Mouse (Mus musculus): ENCODE results near the gene Cpne8. TPM values are rescaled to one million over a fixed set of nuclear protein-coding genes. Genes with fewer than 3 reads are reported as not detected.

Cpne8 gene
- polyA plus RNA-seq, 1 experiment, result 13.2 TPM

GRCm38 (mm10) chr15:90609836-90610415, 69.3 kb downstream of the Cpne8 start:
- H3K27me3 ChIP-seq (ENCODE audit: control insufficient read depth, insufficient read depth, insufficient read length), result no peaks in the 10 kb centered on the region
- no peaks in the 10 kb centered on the region for H3K79me2 ChIP-seq (ENCODE audit: control insufficient read depth, insufficient read depth)
- H3K4me3 ChIP-seq, result no peak overlapping the region
- H3K36me3 ChIP-seq (ENCODE audit: control insufficient read depth, insufficient read depth), result no peaks in the 10 kb centered on the region
- no peak for TF ChIP-seq POLR2A (IDR thresholded peaks at IDR 0.05; ENCODE audit: insufficient read length, low read depth)
- TF ChIP-seq USF1 (IDR thresholded peaks at IDR 0.05; ENCODE audit: low read depth), result no peak
- TF ChIP-seq TCF12 (IDR thresholded peaks at IDR 0.05; ENCODE audit: insufficient read depth, poor library complexity, severe bottlenecking), result no peak
- TF ChIP-seq MYOG (IDR thresholded peaks at IDR 0.05; ENCODE audit: control insufficient read depth in 1 of 3, insufficient read depth in 1 of 3, insufficient read length in 2 of 3, low read depth in 2 of 3), result no peak
- peak; percentile 77 for TF ChIP-seq CEBPB (IDR thresholded peaks at IDR 0.05; ENCODE audit: insufficient read depth, poor library complexity, severe bottlenecking)
- no peak for TF ChIP-seq SRF (IDR thresholded peaks at IDR 0.05; ENCODE audit: control insufficient read depth, insufficient read length, low read depth)
- no peak overlapping the region for H3ac ChIP-seq (ENCODE audit: control insufficient read depth, insufficient read length)
- peak overlapping the region; percentile 25 for H3K4me2 ChIP-seq (ENCODE audit: low read depth)

DNA sequence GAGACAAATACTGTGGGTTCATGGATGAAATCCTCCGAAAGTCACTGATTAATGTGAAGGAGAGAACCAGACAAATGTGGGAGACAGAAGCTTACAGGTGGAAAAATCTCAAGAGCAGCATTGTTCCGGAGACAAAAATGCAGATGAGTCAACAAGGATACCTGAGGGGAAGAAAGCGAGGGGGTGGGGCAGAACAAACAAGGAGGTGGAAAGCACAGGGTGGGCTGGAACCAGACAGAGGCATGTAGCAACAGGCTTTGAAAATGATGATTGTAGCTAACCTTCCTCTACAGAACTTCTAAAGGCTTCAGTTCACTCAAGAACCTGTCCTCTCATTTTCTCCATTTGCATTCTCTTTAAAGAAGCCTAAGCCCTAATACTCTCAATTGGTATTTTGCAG, 70.9 kb downstream of the Cpne8 start:
- Histone ChIP-seq H3ac (ENCODE audit: control insufficient read depth, insufficient read length) (no peak overlapping the region), H3K36me3 (ENCODE audit: control insufficient read depth, insufficient read depth) (no peaks in the 10 kb centered on the region), H3K4me2 (ENCODE audit: low read depth) (peak overlapping the region; percentile 37), H3K27me3 (ENCODE audit: control insufficient read depth, insufficient read depth, insufficient read length) (no peaks in the 10 kb centered on the region), H3K4me3 (no peak overlapping the region), H3K79me2 (ENCODE audit: control insufficient read depth, insufficient read depth) (no peaks in the 10 kb centered on the region)
- TF ChIP-seq TCF3 (IDR thresholded peaks at IDR 0.05; ENCODE audit: insufficient read length, low read depth), result no peak
- TF ChIP-seq REST (IDR thresholded peaks at IDR 0.05; ENCODE audit: insufficient read depth, insufficient read length), result no peak
- no peak for TF ChIP-seq E2F4 (IDR thresholded peaks at IDR 0.05; ENCODE audit: insufficient read depth)
- TF ChIP-seq TCF12 (IDR thresholded peaks at IDR 0.05; ENCODE audit: insufficient read depth, poor library complexity, severe bottlenecking), result no peak
- no peak for TF ChIP-seq MYOG (IDR thresholded peaks at IDR 0.05; ENCODE audit: control insufficient read depth in 1 of 3, insufficient read depth in 1 of 3, insufficient read length in 2 of 3, low read depth in 2 of 3)
- TF ChIP-seq SRF (IDR thresholded peaks at IDR 0.05; ENCODE audit: control insufficient read depth, insufficient read length, low read depth), result no peak
- TF ChIP-seq USF1 (IDR thresholded peaks at IDR 0.05; ENCODE audit: low read depth), result no peak
- no peak for TF ChIP-seq POLR2AphosphoS2 (IDR thresholded peaks at IDR 0.05; ENCODE audit: insufficient read length, low read depth)
- TF ChIP-seq CEBPB (IDR thresholded peaks at IDR 0.05; ENCODE audit: insufficient read depth, poor library complexity, severe bottlenecking), result no peak
- no peak for TF ChIP-seq MYOD1 (IDR thresholded peaks at IDR 0.05; ENCODE audit: control insufficient read depth in 1 of 3, insufficient read length in 2 of 3, low read depth in 2 of 3)
- no peak for TF ChIP-seq MAX (IDR thresholded peaks at IDR 0.05; ENCODE audit: low read depth)
- no peak for TF ChIP-seq POLR2A (IDR thresholded peaks at IDR 0.05; ENCODE audit: insufficient read length, low read depth)

- H3K4me3 ChIP-seq, result no peak overlapping the region
- no peaks in the 10 kb centered on the region for H3K36me3 ChIP-seq (ENCODE audit: control insufficient read depth, insufficient read depth)
- no peaks in the 10 kb centered on the region for H3K79me2 ChIP-seq (ENCODE audit: control insufficient read depth, insufficient read depth)
- no peak overlapping the region for H3K4me2 ChIP-seq (ENCODE audit: low read depth)
- no peak overlapping the region for H3ac ChIP-seq (ENCODE audit: control insufficient read depth, insufficient read length)
- H3K27me3 ChIP-seq (ENCODE audit: control insufficient read depth, insufficient read depth, insufficient read length), result no peaks in the 10 kb centered on the region
- TF ChIP-seq CEBPB (IDR thresholded peaks at IDR 0.05; ENCODE audit: insufficient read depth, poor library complexity, severe bottlenecking) (no peak), POLR2A (IDR thresholded peaks at IDR 0.05; ENCODE audit: insufficient read length, low read depth) (no peak)
Measured at GRCm38 (mm10) chr15:90607181-90607580, 72.1 kb downstream of the Cpne8 start.

GRCm38 (mm10) chr15:90603676-90604075, 75.6 kb downstream of the Cpne8 start:
- no peak for TF ChIP-seq MYOD1 (IDR thresholded peaks at IDR 0.05; ENCODE audit: control insufficient read depth in 1 of 3, insufficient read length in 2 of 3, low read depth in 2 of 3)
- TF ChIP-seq CEBPB (IDR thresholded peaks at IDR 0.05; ENCODE audit: insufficient read depth, poor library complexity, severe bottlenecking), result no peak
- no peak for TF ChIP-seq POLR2AphosphoS2 (IDR thresholded peaks at IDR 0.05; ENCODE audit: insufficient read length, low read depth)
- TF ChIP-seq REST (IDR thresholded peaks at IDR 0.05; ENCODE audit: insufficient read depth, insufficient read length), result no peak
- no peak for TF ChIP-seq TCF3 (IDR thresholded peaks at IDR 0.05; ENCODE audit: insufficient read length, low read depth)
- no peak for TF ChIP-seq MAX (IDR thresholded peaks at IDR 0.05; ENCODE audit: low read depth)
- TF ChIP-seq TCF12 (IDR thresholded peaks at IDR 0.05; ENCODE audit: insufficient read depth, poor library complexity, severe bottlenecking), result no peak
- no peak for TF ChIP-seq E2F4 (IDR thresholded peaks at IDR 0.05; ENCODE audit: insufficient read depth)
- no peak for TF ChIP-seq USF1 (IDR thresholded peaks at IDR 0.05; ENCODE audit: low read depth)
- Histone ChIP-seq H3K79me2 (ENCODE audit: control insufficient read depth, insufficient read depth) (no peaks in the 10 kb centered on the region), H3K27me3 (ENCODE audit: control insufficient read depth, insufficient read depth, insufficient read length) (no peaks in the 10 kb centered on the region), H3K4me2 (ENCODE audit: low read depth) (no peak overlapping the region), H3ac (ENCODE audit: control insufficient read depth, insufficient read length) (no peak overlapping the region), H3K36me3 (ENCODE audit: control insufficient read depth, insufficient read depth) (no peaks in the 10 kb centered on the region), H3K4me3 (no peak overlapping the region)

GRCm38 (mm10) chr15:90597715-90598497, 81.3 kb downstream of the Cpne8 start:
- TF ChIP-seq REST (IDR thresholded peaks at IDR 0.05; ENCODE audit: insufficient read depth, insufficient read length) (no peak), E2F4 (IDR thresholded peaks at IDR 0.05; ENCODE audit: insufficient read depth) (no peak), MYOG (IDR thresholded peaks at IDR 0.05; ENCODE audit: control insufficient read depth in 1 of 3, insufficient read depth in 1 of 3, insufficient read length in 2 of 3, low read depth in 2 of 3) (no peak), MYOD1 (IDR thresholded peaks at IDR 0.05; ENCODE audit: control insufficient read depth in 1 of 3, insufficient read length in 2 of 3, low read depth in 2 of 3) (no peak), POLR2A (IDR thresholded peaks at IDR 0.05; ENCODE audit: insufficient read length, low read depth) (no peak), CEBPB (IDR thresholded peaks at IDR 0.05; ENCODE audit: insufficient read depth, poor library complexity, severe bottlenecking) (no peak), POLR2AphosphoS2 (IDR thresholded peaks at IDR 0.05; ENCODE audit: insufficient read length, low read depth) (no peak), MAX (IDR thresholded peaks at IDR 0.05; ENCODE audit: low read depth) (no peak), SRF (IDR thresholded peaks at IDR 0.05; ENCODE audit: control insufficient read depth, insufficient read length, low read depth) (no peak), TCF12 (IDR thresholded peaks at IDR 0.05; ENCODE audit: insufficient read depth, poor library complexity, severe bottlenecking) (no peak), TCF3 (IDR thresholded peaks at IDR 0.05; ENCODE audit: insufficient read length, low read depth) (no peak), USF1 (IDR thresholded peaks at IDR 0.05; ENCODE audit: low read depth) (no peak)
- H3K4me2 ChIP-seq (ENCODE audit: low read depth), result peak overlapping the region; percentile 67
- no peaks in the 10 kb centered on the region for H3K36me3 ChIP-seq (ENCODE audit: control insufficient read depth, insufficient read depth)
- H3K4me3 ChIP-seq, result no peak overlapping the region
- no peak overlapping the region for H3ac ChIP-seq (ENCODE audit: control insufficient read depth, insufficient read length)
- H3K27me3 ChIP-seq (ENCODE audit: control insufficient read depth, insufficient read depth, insufficient read length), result no peaks in the 10 kb centered on the region
- H3K79me2 ChIP-seq (ENCODE audit: control insufficient read depth, insufficient read depth), result no peaks in the 10 kb centered on the region

Data from myocyte (in vitro differentiated cells).